Mouse (Mus musculus) c-Kit-negative CD71-positive TER-119-positive erythroid progenitor cells, embryonic 14.5 days (primary cell): ENCODE results near the gene Tbkbp1.

Source experiments
- DNase-seq: peaks from one replicate; pipeline ENCODE4 v3.0.0-alpha.2; 2013; ENCODE audit warnings: low read depth, low spot score

The Tbkbp1 gene

DNA sequence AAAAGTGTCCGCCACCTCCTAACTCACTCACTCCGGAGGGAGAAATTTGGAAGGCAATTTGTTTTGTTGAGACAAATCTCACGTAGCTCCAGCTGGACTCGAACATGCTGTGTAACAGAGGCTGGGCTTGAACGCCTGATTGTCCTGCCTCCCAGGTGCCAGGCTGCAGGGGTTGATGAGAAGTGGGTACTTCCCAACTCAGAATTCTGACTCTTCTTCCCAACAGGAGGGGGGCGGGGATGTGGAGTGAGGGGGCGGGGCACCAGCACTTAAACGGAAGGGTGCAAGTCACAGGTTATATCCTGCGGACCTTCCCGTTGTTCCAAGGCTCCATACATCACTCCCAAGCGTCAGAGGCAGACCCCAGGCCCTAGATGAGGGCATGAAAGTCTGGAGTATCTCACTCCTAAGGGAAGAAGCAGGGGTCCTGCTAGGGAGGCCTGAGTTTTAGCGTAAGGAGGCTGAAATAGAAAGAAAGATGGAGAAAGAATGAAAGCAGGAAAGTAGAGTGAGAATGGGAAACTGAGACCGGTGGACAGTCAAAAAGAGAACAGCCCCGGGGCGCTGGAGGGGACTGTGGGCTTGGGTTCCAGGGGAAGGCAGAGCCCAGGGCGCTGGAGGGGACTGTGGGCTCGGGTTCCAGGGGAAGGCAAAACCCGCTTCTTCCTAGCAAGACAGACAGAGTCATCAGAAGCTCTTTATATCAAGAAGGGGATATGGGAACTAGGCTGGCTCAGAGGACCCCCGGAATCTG lies 23.6 kb downstream of the Tbkbp1 start:
- DNase-seq: no peak

DNA sequence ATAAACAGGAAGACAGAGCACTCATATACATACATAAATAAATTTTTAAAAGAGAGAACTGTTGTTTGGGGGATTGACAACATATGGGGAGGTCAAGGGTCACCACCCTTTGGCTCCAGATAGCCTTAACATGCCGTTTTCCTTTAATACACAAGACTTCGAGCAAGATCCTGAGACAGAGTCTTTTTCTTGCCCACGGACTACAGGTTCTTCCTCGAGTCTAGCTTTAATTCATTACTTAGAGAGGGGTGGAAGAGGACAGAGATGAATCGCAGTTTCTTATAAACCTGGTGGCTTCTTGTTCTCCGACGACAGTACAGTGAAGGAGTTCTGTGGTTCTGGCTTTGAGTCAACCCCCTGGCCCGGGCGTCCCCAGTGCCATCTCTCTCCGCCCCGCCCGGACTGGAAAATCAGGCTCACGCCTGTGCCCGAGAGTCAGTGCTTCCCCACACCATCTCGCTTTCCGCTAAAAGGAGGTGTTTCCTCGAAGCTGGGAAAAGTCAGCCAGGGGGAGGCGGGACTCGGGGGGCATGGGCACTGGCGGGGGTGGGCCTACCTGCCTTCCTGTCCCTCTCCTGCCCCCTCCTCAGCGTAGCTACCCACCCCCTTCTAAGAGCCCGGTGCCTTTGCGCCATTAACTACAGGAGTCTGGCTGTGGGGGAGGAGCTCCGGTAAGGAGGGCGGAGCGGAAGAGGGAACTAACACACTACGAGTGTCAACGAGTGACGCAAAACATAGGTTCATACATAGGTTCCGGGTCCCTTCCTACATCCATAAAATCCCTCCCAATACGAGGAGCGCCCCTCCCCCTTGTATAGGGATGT lies 24.4 kb downstream of the Tbkbp1 start:
- DNase-seq: no peak

DNA sequence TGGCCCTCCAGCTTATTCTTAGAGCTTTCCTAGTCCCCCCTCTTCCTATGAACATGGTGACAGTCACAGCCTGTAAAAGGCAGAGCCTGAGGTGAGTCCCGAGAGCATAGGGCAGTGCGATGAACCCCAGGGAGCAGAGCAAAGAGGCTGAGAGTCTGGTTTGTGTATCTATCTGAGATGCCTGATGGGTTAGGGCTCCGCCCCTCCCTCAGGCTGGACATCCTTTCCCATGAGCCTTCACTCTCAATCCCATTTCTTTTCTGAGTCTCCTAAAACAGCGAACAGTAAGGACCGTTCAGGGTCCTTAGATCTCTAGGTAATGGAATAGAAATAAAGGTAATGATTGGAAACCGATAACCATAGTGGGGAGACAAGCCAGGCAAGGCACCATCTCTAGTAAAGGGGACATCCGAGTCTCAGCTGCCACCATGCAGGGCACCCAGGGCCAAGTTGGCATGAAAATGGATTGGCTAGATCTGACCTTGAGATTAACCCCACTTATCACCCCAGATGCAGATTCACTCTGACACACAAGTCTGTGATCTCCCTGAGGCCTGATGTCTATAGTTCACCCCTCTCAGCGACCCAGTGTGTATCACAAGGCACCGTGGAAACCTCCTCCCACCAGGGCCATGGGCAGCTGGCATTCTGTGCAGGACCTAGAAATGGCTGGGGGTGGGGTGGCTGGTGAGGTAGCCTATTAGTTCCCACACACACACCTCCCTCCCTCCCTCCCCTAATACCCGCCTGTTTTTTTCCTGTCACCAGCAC lies 26.8 kb downstream of the Tbkbp1 start:
- no peak for DNase-seq

GRCm38 (mm10) chr11:97123282-97123890 lies 27.9 kb downstream of the Tbkbp1 start:
- DNase-seq: no peak

DNA sequence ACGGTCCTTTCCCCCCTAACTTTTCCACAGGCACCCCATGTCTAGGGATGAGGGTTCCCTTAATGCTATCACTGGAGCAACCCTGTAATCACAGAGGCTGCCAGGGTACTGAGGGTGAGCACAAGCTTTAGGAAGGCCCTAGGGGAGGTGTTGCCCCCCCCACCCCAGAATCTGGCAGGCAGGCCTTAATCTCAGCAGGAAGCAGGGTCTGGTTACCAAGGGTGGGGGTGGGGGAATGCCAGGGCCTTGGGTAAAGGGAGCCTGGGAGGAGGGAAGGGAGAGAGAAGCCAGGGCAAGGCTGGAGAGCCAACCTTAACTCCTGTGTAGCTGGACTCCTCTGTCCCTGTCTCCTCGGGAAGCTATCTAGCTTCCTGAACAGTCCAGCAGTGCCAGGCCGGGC lies 30.7 kb downstream of the Tbkbp1 start:
- DNase-seq: no peak

- DNase-seq: no peak
Measured at GRCm38 (mm10) chr11:97120221-97120620, 31.1 kb downstream of the Tbkbp1 start.

- DNase-seq: no peak
Measured at GRCm38 (mm10) chr11:97115797-97116196, 35.5 kb downstream of the Tbkbp1 start.

GRCm38 (mm10) chr11:97114671-97115601 lies 36.4 kb downstream of the Tbkbp1 start, which contains the start of gene Tbx21:
TSS of gene Tbx21 (minus strand) at chr11:97115331.
- DNase-seq: no peak

DNA sequence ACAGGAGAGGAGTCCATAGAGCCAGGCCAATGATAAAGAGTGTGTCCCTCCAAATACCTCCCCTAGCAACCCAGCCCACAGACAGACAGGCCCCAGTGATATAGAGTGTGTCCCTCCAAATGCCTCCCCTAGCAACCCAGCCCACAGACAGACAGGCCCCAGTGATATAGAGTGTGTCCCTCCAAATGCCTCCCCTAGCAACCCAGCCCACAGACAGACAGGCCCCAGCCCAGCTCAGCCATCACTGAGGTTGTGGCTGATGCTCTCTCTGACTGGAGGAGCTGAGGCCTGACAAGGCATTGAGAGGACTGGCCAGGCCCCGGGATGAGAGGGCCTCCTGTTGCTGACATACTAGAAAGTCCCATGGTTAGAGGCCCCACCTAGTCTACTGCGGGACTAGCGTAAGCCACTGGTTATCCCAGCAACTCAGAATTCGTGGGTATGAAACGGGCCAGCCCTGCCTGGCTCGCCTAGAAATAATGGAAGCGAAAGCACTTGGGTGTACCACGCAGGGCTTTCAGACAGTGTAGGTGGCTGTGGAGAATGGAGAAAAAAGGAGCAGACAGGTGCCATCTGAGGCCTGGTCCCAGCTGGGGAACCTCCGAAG lies 38.7 kb downstream of the Tbkbp1 start:
- no peak for DNase-seq

DNA sequence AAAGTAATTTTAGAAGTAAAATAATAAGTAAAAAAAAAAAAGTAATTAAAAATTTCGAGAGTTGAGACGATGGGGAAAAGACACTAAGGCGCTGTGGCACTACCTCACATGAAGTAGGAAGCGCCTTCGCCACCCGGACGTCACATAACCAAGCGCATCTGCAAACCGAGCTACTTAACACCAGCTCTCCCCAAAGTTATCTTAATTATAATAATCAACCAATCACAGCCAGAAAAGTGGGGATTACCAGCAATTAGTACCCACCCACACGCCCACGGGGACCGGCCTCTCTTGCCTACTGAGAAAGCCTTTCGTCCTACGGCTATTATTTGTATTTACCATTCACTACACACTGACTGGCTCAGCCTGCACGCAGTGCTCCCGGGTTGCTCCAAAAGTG lies 42.3 kb downstream of the Tbkbp1 start:
- DNase-seq: no peak

GRCm38 (mm10) chr11:97104091-97104483 lies 47.2 kb downstream of the Tbkbp1 start:
- no peak for DNase-seq

DNA sequence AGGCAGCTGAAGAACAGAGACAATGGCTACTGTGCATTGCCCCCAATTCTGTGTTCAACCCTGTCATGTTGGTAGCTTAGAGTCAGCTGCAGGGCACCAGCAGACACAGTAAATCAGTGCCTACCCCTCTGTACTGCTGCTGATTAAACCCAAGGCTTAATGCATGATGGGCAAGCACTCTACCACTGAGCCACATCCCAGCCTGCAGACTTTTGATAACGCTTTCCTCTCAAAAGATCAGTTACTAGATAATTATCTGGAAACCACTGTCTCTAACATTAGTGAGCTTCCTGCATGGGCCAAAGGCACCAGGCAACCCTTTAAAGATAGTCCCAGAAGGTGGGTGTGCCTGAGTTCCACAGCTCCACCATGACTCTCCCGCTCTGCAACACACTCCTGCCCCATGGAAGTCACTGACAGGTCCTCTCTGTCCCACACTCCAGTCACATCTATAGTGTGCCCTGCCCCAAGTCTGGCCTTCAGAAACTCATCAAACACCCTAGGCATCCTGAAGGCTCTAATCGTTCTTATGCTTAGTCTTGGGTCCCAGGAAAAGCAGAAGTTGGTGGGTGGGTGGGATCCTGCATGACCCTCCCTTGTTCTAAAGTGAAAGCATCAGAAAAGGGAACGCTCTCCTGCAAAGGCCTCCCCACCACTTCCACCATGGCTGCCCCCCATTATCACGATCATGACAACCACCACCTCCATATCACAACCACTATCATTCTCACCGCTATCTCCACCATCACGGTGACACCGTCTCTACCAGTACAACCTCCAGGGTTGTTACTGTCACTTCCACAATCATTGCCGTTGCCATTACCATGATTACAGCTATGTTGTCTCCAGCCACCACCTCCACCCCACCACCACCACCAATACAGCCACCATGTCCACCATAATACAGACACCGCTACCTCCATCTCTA lies 47.9 kb downstream of the Tbkbp1 start:
- no peak for DNase-seq

GRCm38 (mm10) chr11:97101722-97102121 lies 49.6 kb downstream of the Tbkbp1 start:
- peak; percentile 15 for DNase-seq

- no peak for DNase-seq
Measured at GRCm38 (mm10) chr11:97098791-97099190, 52.5 kb downstream of the Tbkbp1 start.

GRCm38 (mm10) chr11:97094600-97094999 lies 56.7 kb downstream of the Tbkbp1 start:
- DNase-seq: no peak

DNA sequence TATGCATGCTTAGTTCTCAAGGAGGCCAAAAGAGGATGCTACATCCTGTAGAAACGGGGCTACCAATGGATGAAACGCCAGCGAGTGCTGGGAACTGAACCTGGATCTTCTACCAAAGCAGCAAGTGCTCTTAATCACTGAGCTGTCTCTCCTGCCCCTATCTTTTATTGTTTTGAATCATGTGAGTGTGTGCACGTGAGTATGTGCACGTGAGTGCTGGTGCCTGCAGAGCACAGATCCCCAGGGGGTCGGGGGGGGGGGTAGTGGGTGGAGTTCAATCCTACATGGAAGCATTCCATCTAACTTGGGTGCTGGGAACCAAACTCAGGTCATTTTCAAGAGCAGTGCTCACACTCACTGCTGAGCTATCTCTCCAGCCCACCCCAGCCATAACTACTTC lies 64.9 kb downstream of the Tbkbp1 start:
- DNase-seq: no peak
